Mouse (Mus musculus): Measurements from ENCODE around the gene Ttll3. TPM values are rescaled to one million over a fixed set of nuclear protein-coding genes. Genes with fewer than 3 reads are reported as not detected.

The Ttll3 gene
- polyA plus RNA-seq (2012; rRNA removed): 5.9 and 14.9 TPM in 2 replicates

GRCm38 (mm10) chr6:113388960-113389359 is at the start of gene Ttll3:
Ttll3 (plus strand) TSS chr6:113389260.
- Histone ChIP-seq H3K4me1 (ENCODE audit: control insufficient read depth, insufficient read depth, insufficient read length, low read length) (peaks cover 19% of the 10 kb centered on the region), H3K36me3 (ENCODE audit: control insufficient read depth, insufficient read depth, low read length) (peaks cover 64% of the 10 kb centered on the region), H3K4me3 (ENCODE audit: low read depth, low read length) (no peak within 1 kb of the TSS), H3K27ac (ENCODE audit: insufficient read depth, low read depth, low read length) (no peak within 1 kb of the TSS), H3K27me3 (ENCODE audit: control insufficient read depth, insufficient read depth, low read length) (no peaks in the 10 kb centered on the region)
- 72% methylated on average over 8 of the region's 8 CpGs for WGBS
- no peak for TF ChIP-seq CTCF (IDR thresholded peaks at IDR 0.05; ENCODE audit: extremely low read depth, insufficient read length, insufficient replicate concordance, low read depth, low read length)
- no peak for TF ChIP-seq POLR2A (IDR thresholded peaks at IDR 0.05; ENCODE audit: low read depth, low read length)

- Histone ChIP-seq H3K4me3 (ENCODE audit: low read depth, low read length) (0 out of 2 replicates have a peak overlapping the region, but pooled peaks have one; percentile 1), H3K36me3 (ENCODE audit: control insufficient read depth, insufficient read depth, low read length) (peaks cover 3% of the 10 kb centered on the region; the same call in 1 of the 2 replicates), H3K4me1 (ENCODE audit: control insufficient read depth, insufficient read depth, insufficient read length, low read length) (peaks cover 5% of the 10 kb centered on the region), H3K27me3 (ENCODE audit: control insufficient read depth, insufficient read depth, low read length) (no peaks in the 10 kb centered on the region), H3K27ac (ENCODE audit: insufficient read depth, low read depth, low read length) (no peak overlapping the region)
- no peak for TF ChIP-seq POLR2A (IDR thresholded peaks at IDR 0.05; ENCODE audit: low read depth, low read length)
- no peak for TF ChIP-seq CTCF (IDR thresholded peaks at IDR 0.05; ENCODE audit: extremely low read depth, insufficient read length, insufficient replicate concordance, low read depth, low read length)
- WGBS: 84% methylated on average over 6 of the region's 6 CpGs
These were observed 47.5 kb upstream of the Ttll3 start for GRCm38 (mm10) chr6:113341574-113341973.

GRCm38 (mm10) chr6:113342297-113342696 is 46.8 kb upstream of the Ttll3 start:
- no peak overlapping the region for H3K27ac ChIP-seq (ENCODE audit: insufficient read depth, low read depth, low read length)
- peak overlapping the region; percentile 26; the same call in 1 of the 2 replicates for H3K4me3 ChIP-seq (ENCODE audit: low read depth, low read length)
- TF ChIP-seq CTCF (IDR thresholded peaks at IDR 0.05; ENCODE audit: extremely low read depth, insufficient read length, insufficient replicate concordance, low read depth, low read length) (no peak), POLR2A (IDR thresholded peaks at IDR 0.05; ENCODE audit: low read depth, low read length) (no peak)
- WGBS: 57% methylated on average over 4 of the region's 7 CpGs
- peaks cover 3% of the 10 kb centered on the region; the same call in 1 of the 2 replicates for H3K36me3 ChIP-seq (ENCODE audit: control insufficient read depth, insufficient read depth, low read length)
- H3K27me3 ChIP-seq (ENCODE audit: control insufficient read depth, insufficient read depth, low read length): no peaks in the 10 kb centered on the region
- peaks cover 5% of the 10 kb centered on the region for H3K4me1 ChIP-seq (ENCODE audit: control insufficient read depth, insufficient read depth, insufficient read length, low read length)

- TF ChIP-seq POLR2A (IDR thresholded peaks at IDR 0.05; ENCODE audit: low read depth, low read length): peak; percentile 80
- TF ChIP-seq CTCF (IDR thresholded peaks at IDR 0.05; ENCODE audit: extremely low read depth, insufficient read length, insufficient replicate concordance, low read depth, low read length): no peak
- peak within 1 kb of the TSS; percentile 64 for H3K27ac ChIP-seq (ENCODE audit: insufficient read depth, low read depth, low read length)
- no peaks in the 10 kb centered on the region for H3K36me3 ChIP-seq (ENCODE audit: control insufficient read depth, insufficient read depth, low read length)
- H3K4me1 ChIP-seq (ENCODE audit: control insufficient read depth, insufficient read depth, insufficient read length, low read length): peaks cover 5% of the 10 kb centered on the region
- peak within 1 kb of the TSS; percentile 63 for H3K4me3 ChIP-seq (ENCODE audit: low read depth, low read length)
- WGBS: 12% methylated on average over 32 of the region's 32 CpGs
- no peaks in the 10 kb centered on the region for H3K27me3 ChIP-seq (ENCODE audit: control insufficient read depth, insufficient read depth, low read length)
These were observed 45.6 kb upstream of the Ttll3 start, which contains the start of gene Camk1 for GRCm38 (mm10) chr6:113343177-113344092. Camk1 (minus strand) TSS chr6:113343984.

- Histone ChIP-seq H3K27me3 (ENCODE audit: control insufficient read depth, insufficient read depth, low read length) (no peaks in the 10 kb centered on the region), H3K4me3 (ENCODE audit: low read depth, low read length) (no peak overlapping the region), H3K36me3 (ENCODE audit: control insufficient read depth, insufficient read depth, low read length) (no peaks in the 10 kb centered on the region), H3K4me1 (ENCODE audit: control insufficient read depth, insufficient read depth, insufficient read length, low read length) (peaks cover 5% of the 10 kb centered on the region), H3K27ac (ENCODE audit: insufficient read depth, low read depth, low read length) (peak overlapping the region; percentile 64)
- no peak for TF ChIP-seq CTCF (IDR thresholded peaks at IDR 0.05; ENCODE audit: extremely low read depth, insufficient read length, insufficient replicate concordance, low read depth, low read length)
- TF ChIP-seq POLR2A (IDR thresholded peaks at IDR 0.05; ENCODE audit: low read depth, low read length): no peak
- WGBS: 4% methylated on average over 2 of the region's 2 CpGs
These were observed 44.7 kb upstream of the Ttll3 start for GRCm38 (mm10) chr6:113344321-113344720.

- TF ChIP-seq CTCF (IDR thresholded peaks at IDR 0.05; ENCODE audit: extremely low read depth, insufficient read length, insufficient replicate concordance, low read depth, low read length) (no peak), POLR2A (IDR thresholded peaks at IDR 0.05; ENCODE audit: low read depth, low read length) (no peak)
- Histone ChIP-seq H3K4me3 (ENCODE audit: low read depth, low read length) (no peak overlapping the region), H3K27ac (ENCODE audit: insufficient read depth, low read depth, low read length) (no peak overlapping the region), H3K36me3 (ENCODE audit: control insufficient read depth, insufficient read depth, low read length) (no peaks in the 10 kb centered on the region), H3K4me1 (ENCODE audit: control insufficient read depth, insufficient read depth, insufficient read length, low read length) (peaks cover 5% of the 10 kb centered on the region), H3K27me3 (ENCODE audit: control insufficient read depth, insufficient read depth, low read length) (no peaks in the 10 kb centered on the region)
- 78% methylated on average over 4 of the region's 4 CpGs for WGBS
These were observed 42.2 kb upstream of the Ttll3 start for GRCm38 (mm10) chr6:113346897-113347296.

- H3K36me3 ChIP-seq (ENCODE audit: control insufficient read depth, insufficient read depth, low read length): no peaks in the 10 kb centered on the region
- H3K27ac ChIP-seq (ENCODE audit: insufficient read depth, low read depth, low read length): no peak overlapping the region
- H3K27me3 ChIP-seq (ENCODE audit: control insufficient read depth, insufficient read depth, low read length): no peaks in the 10 kb centered on the region
- H3K4me1 ChIP-seq (ENCODE audit: control insufficient read depth, insufficient read depth, insufficient read length, low read length): no peaks in the 10 kb centered on the region
- no peak overlapping the region for H3K4me3 ChIP-seq (ENCODE audit: low read depth, low read length)
- no peak for TF ChIP-seq POLR2A (IDR thresholded peaks at IDR 0.05; ENCODE audit: low read depth, low read length)
- TF ChIP-seq CTCF (IDR thresholded peaks at IDR 0.05; ENCODE audit: extremely low read depth, insufficient read length, insufficient replicate concordance, low read depth, low read length): no peak
These were observed 38.5 kb upstream of the Ttll3 start for GRCm38 (mm10) chr6:113350538-113350937.
